Mouse (Mus musculus): ENCODE data around the gene Tmem238.

DNA sequence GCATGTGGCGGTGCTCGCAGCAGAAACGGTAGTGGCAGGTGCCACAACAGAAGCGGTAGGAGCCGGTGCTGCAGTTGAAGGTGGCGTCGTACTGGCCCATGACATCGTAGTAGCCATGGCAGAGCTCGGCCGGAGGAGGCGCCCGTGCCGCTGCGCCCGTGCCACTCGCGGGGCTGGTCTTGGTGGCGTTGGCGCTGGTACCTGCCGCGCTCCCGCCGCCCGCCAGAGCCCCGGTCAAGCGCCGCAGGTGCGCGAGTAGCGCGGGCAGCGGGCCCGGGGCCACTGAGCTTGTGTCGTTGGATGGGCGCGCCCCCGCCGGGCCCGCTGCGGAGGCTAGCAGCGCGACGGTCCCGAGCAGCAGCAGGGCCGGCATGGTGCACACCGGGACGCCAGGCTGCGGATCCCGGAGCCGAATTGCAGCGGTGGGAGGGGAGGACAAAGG lies 46.9 kb upstream of the Tmem238 start:
- TF ChIP-seq CTCF (IDR thresholded peaks at IDR 0.05; ENCODE audit: insufficient read depth, low read depth, low read length), result no peak
- TF ChIP-seq POLR2A (IDR thresholded peaks at IDR 0.05; ENCODE audit: insufficient read depth, low read depth, low read length), result no peak

Measured in olfactory bulb, adult 2 months (tissue).